Mouse (Mus musculus): ENCODE data around the gene Fam19a1.

DNA sequence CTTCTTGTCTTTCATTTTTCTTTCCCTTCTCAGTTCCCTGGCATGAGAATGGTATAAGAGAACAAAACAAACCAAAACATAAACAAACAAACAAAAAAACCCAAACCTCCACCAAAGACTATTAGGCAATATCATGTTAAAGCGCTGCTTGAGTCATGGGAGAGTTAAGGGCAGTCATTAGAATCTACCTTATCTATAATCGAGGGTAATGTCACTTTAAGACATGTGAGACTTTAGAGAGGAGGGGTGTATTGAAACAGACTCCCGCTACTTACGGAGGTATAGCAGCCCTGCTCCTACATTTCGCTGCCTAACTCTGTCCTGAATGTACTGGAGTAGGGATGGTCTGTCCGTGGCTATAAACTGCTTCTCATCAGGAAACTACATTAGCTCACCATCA, at the start of gene Fam19a1:
- TF ChIP-seq CTCF (IDR thresholded peaks at IDR 0.05; ENCODE audit: borderline replicate concordance, insufficient read depth, low read depth, low read length) (no peak), POLR2A (IDR thresholded peaks at IDR 0.05; ENCODE audit: borderline replicate concordance, insufficient read depth, low read length) (no peak)
